Mouse (Mus musculus): ENCODE data around the gene Mapkap1.

- no peak for TF ChIP-seq POLR2A (IDR thresholded peaks at IDR 0.05; ENCODE audit: extremely low read depth, insufficient read depth, low read length)
- TF ChIP-seq CTCF (IDR thresholded peaks at IDR 0.05; ENCODE audit: low read depth, low read length): no peak
Observed at GRCm38 (mm10) chr2:34521384-34521783, 114.8 kb downstream of the Mapkap1 start.

Data from liver, adult 2 months (tissue).